Mouse (Mus musculus) neural tube, embryonic 13.5 days (tissue): Measurements from ENCODE around the gene Egfl8. TPM values are rescaled to one million over a fixed set of nuclear protein-coding genes. Genes with fewer than 3 reads are reported as not detected.
A peak's percentile ranks its signal among the peaks of the same experiment; 100 is the strongest.

Source experiments
- ATAC-seq: fragments of 200-750 bp; cut with Nextera tagmentation; 2 replicates; pipeline ENCODE4 v1.8.0; 2017; ENCODE audit warnings: low read depth, mild to moderate bottlenecking, moderate TSS enrichment, moderate library complexity
- H3K27ac ChIP-seq: fragments of 300-500 bp; sonication (generic); replicated peaks from 2 replicates; pipeline ENCODE4 v1.5.1; 2015; ENCODE audit warnings: moderate library complexity, mild to moderate bottlenecking, inconsistent platforms
- H3K27me3 ChIP-seq: fragments of 300-500 bp; sonication (generic); 2 replicates; pipeline ENCODE4 v1.6.1; 2015; ENCODE audit warnings: mild to moderate bottlenecking, inconsistent platforms
- H3K36me3 ChIP-seq: fragments of 300-500 bp; sonication (generic); 2 replicates; pipeline ENCODE4 v1.6.1; 2015; ENCODE audit warnings: mild to moderate bottlenecking, inconsistent platforms
- H3K4me1 ChIP-seq: fragments of 300-500 bp; sonication (generic); replicated peaks from 2 replicates; pipeline ENCODE4 v1.6.1; 2015; ENCODE audit warnings: inconsistent platforms
- H3K4me2 ChIP-seq: fragments of 300-500 bp; sonication (generic); 2 replicates; pipeline ENCODE4 v1.6.1; 2015; ENCODE audit warnings: inconsistent platforms, mild to moderate bottlenecking, moderate library complexity
- H3K4me3 ChIP-seq: fragments of 300-500 bp; sonication (generic); 2 replicates; pipeline ENCODE4 v1.5.1; 2015; ENCODE audit warnings: mild to moderate bottlenecking, inconsistent platforms
- H3K9ac ChIP-seq: fragments of 300-500 bp; sonication (generic); 2 replicates; pipeline ENCODE4 v1.6.1; 2015; ENCODE audit warnings: moderate library complexity, mild to moderate bottlenecking, inconsistent platforms
- H3K9me3 ChIP-seq: fragments of 300-500 bp; sonication (generic); 2 replicates; pipeline ENCODE4 v1.6.1; 2016; ENCODE audit warnings: inconsistent platforms
- WGBS: fragments of 180-500 bp; shearing (Covaris S2); methylation state at CpG from one replicate; pipeline ENCODE4 v1.1.7; 2015; 5-methylcytosine and 5-hydroxymethylcytosine counted together
- polyA plus RNA-seq: library from polyadenylated mRNA; unstranded; fragments of >200 nt; fragmentation: Nextera tagmentation; extraction: Ambion mirVana; gene quantifications from 2 replicates; pipeline ENCODE4 v1.2.1, GENCODE M21; 2015

Gene Egfl8
- polyA plus RNA-seq, 1 experiment from 2014 or later, result 28.4 TPM

DNA sequence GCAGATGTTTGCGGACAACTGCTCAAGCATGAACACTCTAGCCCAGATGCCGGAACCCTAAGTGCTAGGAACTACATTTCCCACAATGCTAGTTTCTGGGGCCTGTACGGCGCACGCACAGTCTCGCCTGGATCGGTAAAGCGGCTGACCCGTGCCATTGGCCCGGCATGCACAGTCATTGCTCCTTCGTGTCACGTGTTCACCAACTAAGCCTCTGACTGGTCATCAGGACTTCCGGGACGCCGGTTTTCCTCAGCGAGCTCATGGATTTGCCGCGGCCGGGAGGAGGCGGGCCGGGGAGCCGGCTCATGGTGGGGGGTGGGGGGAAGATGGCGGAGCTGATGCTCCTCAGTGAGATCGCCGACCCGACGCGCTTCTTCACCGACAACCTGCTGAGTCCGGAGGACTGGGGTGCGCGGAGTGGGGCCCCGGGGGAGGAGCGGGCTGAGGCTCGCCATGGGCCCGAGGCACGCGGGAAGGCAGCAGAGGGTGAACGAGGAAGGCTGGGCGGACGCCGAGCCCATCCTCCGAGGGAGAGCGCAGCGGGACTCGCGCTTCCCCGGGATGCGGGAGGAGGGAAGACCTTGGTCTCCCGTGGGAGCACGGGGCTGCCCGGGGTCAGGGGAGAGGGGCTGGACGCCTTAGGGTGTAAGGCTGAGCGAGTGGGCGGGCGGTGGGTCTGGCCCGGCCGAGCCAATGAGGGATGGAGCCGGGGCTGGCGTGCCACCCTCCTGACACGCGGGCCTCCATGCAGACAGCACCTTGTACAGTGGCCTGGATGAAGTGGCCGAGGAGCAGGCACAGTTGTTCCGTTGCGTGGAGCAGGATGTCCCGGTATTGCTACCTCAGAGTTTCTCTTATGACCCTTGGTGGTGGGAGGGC lies 31.4 kb upstream of the Egfl8 start, which contains the start of gene Atf6b:
Atf6b (plus strand) TSS at position 241 of the 882 bp plus-strand sequence.
- WGBS, result under 1% methylated on average over 66 of the region's 66 CpGs
- Histone ChIP-seq H3K4me3 (peak within 1 kb of the TSS; percentile 98), H3K4me1 (peaks cover 35% of the 10 kb centered on the region), H3K36me3 (peaks cover 34% of the 10 kb centered on the region), H3K4me2 (peak within 1 kb of the TSS; percentile 95), H3K27ac (peak within 1 kb of the TSS; percentile 83), H3K9me3 (no peaks in the 10 kb centered on the region), H3K27me3 (no peaks in the 10 kb centered on the region), H3K9ac (peak within 1 kb of the TSS; percentile 92)
- peak; percentile 96 for ATAC-seq

DNA sequence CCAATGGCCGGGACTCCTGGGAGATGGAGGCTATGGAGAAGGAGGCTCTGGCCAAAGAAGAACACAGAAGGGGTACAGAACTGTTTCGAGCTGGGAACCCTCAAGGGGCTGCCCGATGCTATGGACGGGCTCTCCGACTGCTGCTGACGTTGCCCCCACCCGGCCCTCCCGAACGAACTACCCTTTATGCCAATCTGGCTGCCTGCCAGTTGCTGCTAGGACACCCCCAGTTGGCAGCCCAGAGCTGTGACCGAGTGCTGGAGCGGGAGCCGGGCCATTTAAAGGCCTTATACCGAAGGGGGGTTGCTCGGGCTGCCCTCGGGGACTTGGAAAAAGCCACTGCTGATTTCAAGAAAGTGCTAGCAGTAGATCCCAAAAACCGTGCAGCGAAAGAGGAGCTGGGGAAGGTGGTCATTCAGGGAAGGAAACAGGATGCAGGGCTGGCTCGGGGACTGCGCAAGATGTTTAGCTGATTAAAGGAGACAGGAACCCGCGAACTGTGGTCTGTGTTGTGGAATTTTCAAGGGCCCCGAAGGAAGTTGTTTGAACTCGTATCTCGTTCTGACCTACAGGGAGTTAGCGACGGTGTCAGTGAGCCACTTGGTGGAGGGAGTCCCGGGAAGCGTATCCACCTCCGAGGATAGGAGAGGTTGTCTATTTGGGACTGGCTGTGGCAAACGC lies 30.2 kb upstream of the Egfl8 start:
- ATAC-seq, result 0 out of 2 replicates have a peak, but pooled peaks have one; percentile 0
- Histone ChIP-seq H3K4me1 (peaks cover 41% of the 10 kb centered on the region), H3K4me2 (peak overlapping the region; percentile 65), H3K4me3 (peak overlapping the region; percentile 54), H3K9me3 (no peaks in the 10 kb centered on the region), H3K27ac (no peak overlapping the region; the same call in 1 of the 2 replicates), H3K36me3 (peaks cover 22% of the 10 kb centered on the region), H3K27me3 (no peaks in the 10 kb centered on the region), H3K9ac (0 out of 2 replicates have a peak overlapping the region, but pooled peaks have one; percentile 75)
- 88% methylated on average over 30 of the region's 30 CpGs for WGBS

DNA sequence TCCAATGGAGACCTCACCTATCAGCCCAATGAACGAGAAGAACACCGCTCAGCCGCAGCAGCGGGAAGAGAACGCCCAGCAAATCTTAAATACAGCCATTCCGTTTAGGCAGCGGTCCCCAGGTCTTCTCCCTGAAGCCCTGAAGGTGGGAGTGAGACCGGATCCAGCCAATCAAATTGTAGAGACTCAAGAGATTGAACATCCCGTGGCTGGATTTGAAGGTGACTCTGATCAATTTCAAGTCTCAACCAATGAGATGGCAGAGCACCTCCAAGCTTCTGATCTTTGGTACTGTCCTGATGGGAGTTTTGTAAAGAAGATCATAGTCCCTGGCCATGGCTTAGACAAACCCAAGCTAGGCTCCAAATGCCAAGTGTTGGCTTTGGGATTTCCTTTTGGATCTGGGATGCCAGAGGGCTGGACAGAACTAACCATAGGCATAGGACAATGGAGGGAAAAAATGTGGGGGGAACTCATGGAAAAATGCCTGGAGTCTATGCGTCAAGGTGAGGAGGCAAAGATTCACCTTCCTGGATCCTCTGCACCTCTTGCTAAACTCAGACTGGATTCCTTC lies 29.6 kb upstream of the Egfl8 start:
- Histone ChIP-seq H3K27ac (peak overlapping the region; percentile 70), H3K27me3 (no peaks in the 10 kb centered on the region), H3K4me1 (peaks cover 46% of the 10 kb centered on the region), H3K4me2 (peak overlapping the region; percentile 65), H3K9me3 (no peaks in the 10 kb centered on the region), H3K9ac (peak overlapping the region; percentile 75), H3K4me3 (peak overlapping the region; percentile 54), H3K36me3 (peaks cover 16% of the 10 kb centered on the region)
- no peak for ATAC-seq
- 42% methylated on average over 10 of the region's 10 CpGs for WGBS

DNA sequence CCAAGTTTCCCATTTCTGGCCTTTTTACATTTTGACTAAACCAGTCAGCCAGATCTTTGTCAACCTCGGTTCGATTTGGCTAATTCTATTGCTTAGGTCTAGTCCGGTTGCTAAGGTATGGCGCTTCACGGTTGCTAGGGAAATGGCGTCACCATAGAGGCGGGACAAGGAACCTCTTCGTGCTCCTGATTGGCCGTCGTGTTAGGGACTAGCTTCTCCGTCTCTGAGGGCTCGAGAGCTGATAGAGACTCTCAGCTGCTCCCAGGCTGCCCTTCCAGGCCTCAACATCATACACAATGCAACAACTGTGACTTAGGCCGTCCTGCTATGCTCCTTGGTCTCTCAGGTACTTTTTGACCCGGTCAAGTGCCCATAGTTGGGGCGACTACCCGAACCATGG lies 28.8 kb upstream of the Egfl8 start, which contains the start of gene Fkbpl:
Fkbpl (plus strand) TSS at position 157 of the 400 bp plus-strand sequence.
- Histone ChIP-seq H3K4me3 (peak within 1 kb of the TSS; percentile 54), H3K4me2 (peak within 1 kb of the TSS; percentile 65), H3K4me1 (peaks cover 52% of the 10 kb centered on the region), H3K9me3 (no peaks in the 10 kb centered on the region), H3K27me3 (no peaks in the 10 kb centered on the region), H3K36me3 (peaks cover 8% of the 10 kb centered on the region), H3K9ac (peak within 1 kb of the TSS; percentile 75), H3K27ac (peak within 1 kb of the TSS; percentile 70)
- ATAC-seq, result peak; percentile 67
- WGBS, result under 1% methylated on average over 16 of the region's 16 CpGs

DNA sequence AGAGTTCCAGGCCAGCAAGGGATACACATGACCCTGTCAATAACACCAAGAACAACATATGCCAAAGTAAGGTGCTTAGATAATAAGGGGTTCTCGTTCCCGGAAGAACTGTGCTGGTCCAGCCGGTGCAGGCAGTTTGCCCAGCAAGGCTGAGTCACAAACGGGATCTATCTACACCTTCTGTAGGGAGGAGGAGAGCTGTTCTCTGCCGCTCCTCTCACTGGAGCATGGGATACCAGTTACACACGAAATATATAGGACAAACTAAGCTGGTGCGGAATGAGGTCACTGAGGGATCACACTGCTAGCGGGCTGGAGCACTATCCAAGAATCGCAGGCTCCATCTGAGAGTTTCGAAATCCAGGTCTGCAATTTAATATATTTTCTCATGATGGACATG lies 28.2 kb upstream of the Egfl8 start:
- Histone ChIP-seq H3K4me3 (no peak overlapping the region), H3K4me1 (peaks cover 52% of the 10 kb centered on the region), H3K9me3 (no peaks in the 10 kb centered on the region), H3K9ac (0 out of 2 replicates have a peak overlapping the region, but pooled peaks have one; percentile 17), H3K36me3 (peaks cover 2% of the 10 kb centered on the region; the same call in 1 of the 2 replicates), H3K27me3 (no peaks in the 10 kb centered on the region), H3K27ac (no peak overlapping the region), H3K4me2 (no peak overlapping the region)
- WGBS, result 83% methylated on average over 10 of the region's 10 CpGs
- no peak for ATAC-seq

DNA sequence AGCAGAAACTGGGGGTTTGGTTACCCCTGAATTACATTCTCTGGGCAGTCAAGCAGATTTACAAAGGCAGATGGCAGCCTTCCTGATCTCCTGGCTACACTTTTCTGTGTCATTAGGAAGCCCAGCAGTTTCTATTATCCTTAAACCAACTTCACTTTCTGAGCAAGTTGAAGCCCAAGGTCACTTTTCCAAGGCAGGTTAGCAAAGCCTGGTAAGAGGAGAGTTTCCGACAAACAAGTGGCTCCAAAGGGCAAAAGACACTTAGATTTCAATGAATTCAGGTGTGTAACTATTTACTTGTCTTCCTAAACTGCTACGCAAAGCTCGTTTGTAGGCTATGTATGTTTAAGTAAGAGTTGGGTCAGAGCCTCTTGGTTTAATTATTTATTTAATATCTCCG lies 27.6 kb upstream of the Egfl8 start:
- no peak for ATAC-seq
- Histone ChIP-seq H3K9ac (no peak overlapping the region), H3K4me3 (no peak overlapping the region), H3K9me3 (no peaks in the 10 kb centered on the region), H3K27me3 (no peaks in the 10 kb centered on the region), H3K36me3 (no peaks in the 10 kb centered on the region), H3K4me2 (no peak overlapping the region), H3K27ac (no peak overlapping the region), H3K4me1 (peaks cover 49% of the 10 kb centered on the region)
- 83% methylated on average over 4 of the region's 4 CpGs for WGBS

DNA sequence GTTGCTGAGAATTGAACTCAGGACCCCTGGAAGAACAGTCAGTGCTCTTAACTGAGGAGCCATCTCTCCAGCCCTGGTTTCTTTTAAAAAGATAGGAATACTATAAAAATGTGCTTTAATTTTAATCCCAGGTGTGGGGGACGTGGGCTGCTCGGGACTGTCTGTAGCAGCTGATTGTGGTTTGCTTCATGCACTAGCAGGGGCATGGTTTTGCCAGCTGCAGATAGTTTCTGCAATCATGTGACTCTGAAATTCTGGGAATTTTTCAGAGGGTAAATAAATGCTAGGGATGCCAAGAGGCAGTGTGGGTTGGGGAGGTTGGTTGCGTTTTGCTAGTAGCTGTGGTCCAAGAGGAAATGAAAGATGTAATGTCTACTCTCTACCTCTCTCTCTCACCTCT lies 26.2 kb upstream of the Egfl8 start:
- ATAC-seq, result no peak
- 85% methylated on average over 3 of the region's 3 CpGs for WGBS

DNA sequence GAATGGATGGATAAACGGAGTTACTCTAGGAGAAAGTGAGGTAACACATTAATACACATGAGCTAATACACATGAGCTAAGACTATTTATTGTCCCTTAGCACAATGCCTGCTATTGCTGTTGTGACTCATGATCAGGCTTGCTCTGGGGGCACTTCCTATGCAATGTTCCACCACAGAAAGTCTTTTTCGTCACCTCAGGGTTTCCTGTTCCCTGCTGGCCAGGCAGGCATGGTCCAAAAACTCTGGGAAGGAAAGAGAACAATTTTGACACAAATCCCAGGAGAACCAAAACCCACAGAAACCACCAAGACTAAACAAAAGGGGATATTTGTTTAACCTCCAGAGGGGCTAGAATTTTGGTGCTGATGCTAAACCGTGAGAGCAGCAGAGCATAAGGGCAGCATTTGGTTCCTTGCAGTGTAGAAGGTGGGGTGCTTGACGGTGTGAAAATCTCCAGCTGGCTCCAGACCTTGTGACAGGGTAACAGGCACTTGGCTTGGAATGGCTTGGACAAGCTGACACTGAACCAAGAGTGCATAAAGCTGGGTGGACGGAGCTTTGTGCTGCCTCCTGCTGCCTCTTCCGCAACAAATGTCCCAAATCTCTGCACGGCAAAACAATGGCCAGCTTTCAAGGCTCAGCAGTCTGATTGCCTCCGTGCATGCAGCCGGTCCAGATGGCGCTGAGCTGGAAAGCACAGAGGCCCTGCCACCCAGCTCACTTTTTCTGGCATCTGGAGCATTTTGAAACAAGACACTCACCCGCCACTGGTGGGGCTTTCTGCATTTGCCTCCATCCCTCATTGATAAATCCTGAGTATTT lies 25.2 kb upstream of the Egfl8 start:
- no peaks in the 10 kb centered on the region for H3K36me3 ChIP-seq
- H3K9me3 ChIP-seq, result no peaks in the 10 kb centered on the region
- H3K27ac ChIP-seq, result peak overlapping the region; percentile 74
- WGBS, result 15% methylated on average over 11 of the region's 11 CpGs
- peaks cover 33% of the 10 kb centered on the region for H3K4me1 ChIP-seq
- H3K27me3 ChIP-seq, result peaks cover 4% of the 10 kb centered on the region; the same call in 1 of the 2 replicates
- H3K9ac ChIP-seq, result peak overlapping the region; percentile 31; the same call in 1 of the 2 replicates
- H3K4me2 ChIP-seq, result no peak overlapping the region
- no peak for ATAC-seq
- H3K4me3 ChIP-seq, result no peak overlapping the region

More for the DNA sequence above, 26.2 kb upstream of the Egfl8 start:
- no peak overlapping the region for H3K4me3 ChIP-seq
- peaks cover under 1% of the 10 kb centered on the region; the same call in 1 of the 2 replicates for H3K27me3 ChIP-seq
- H3K36me3 ChIP-seq, result no peaks in the 10 kb centered on the region
- no peak overlapping the region for H3K4me2 ChIP-seq
- no peaks in the 10 kb centered on the region for H3K9me3 ChIP-seq
- no peak overlapping the region for H3K9ac ChIP-seq
- peaks cover 40% of the 10 kb centered on the region for H3K4me1 ChIP-seq
- peak overlapping the region; percentile 74; the same call in 1 of the 2 replicates for H3K27ac ChIP-seq

DNA sequence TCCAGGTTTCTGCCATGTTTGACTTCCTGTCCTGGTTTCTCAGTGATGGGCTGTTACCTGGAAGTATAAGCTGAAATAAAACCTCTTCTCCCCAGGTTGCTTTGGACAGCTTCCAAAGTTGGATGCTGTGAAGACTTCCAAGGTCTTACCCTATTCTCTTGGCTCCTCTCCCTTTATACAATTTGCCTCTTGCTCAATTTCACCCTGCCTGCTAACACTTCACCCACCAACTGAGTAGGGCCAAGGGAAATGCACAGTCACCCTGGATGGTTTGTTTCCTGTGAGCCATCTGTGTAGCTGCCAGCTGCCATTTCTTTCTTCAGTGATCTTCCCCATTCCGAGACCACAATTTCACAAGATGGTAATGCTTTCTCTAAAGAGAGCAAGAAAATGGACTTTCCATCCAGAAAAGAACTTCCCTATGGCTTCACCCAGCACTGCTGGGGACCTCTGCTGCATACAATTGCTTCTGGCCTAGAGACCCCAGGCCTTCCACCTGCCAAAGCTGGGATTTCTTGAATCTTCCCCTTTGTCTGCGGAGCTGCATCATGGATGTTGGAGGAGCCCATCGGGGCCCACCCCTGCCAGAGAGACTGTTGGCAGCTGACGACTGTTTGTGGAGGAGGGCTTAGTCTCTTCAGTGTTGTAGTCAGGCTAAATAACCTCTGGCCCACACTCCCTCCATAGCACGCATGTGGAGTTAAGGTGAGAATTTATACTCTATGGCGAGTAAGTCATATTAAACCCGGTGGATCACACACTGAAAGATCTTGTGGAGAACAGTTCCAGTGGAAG lies 23.9 kb upstream of the Egfl8 start:
- no peak overlapping the region for H3K27ac ChIP-seq
- peaks cover 4% of the 10 kb centered on the region; the same call in 1 of the 2 replicates for H3K27me3 ChIP-seq
- H3K9ac ChIP-seq, result no peak overlapping the region
- H3K4me2 ChIP-seq, result no peak overlapping the region
- ATAC-seq, result no peak
- no peaks in the 10 kb centered on the region for H3K36me3 ChIP-seq
- 87% methylated on average over 7 of the region's 7 CpGs for WGBS
- peaks cover 21% of the 10 kb centered on the region for H3K4me1 ChIP-seq
- no peaks in the 10 kb centered on the region for H3K9me3 ChIP-seq
- no peak overlapping the region for H3K4me3 ChIP-seq

DNA sequence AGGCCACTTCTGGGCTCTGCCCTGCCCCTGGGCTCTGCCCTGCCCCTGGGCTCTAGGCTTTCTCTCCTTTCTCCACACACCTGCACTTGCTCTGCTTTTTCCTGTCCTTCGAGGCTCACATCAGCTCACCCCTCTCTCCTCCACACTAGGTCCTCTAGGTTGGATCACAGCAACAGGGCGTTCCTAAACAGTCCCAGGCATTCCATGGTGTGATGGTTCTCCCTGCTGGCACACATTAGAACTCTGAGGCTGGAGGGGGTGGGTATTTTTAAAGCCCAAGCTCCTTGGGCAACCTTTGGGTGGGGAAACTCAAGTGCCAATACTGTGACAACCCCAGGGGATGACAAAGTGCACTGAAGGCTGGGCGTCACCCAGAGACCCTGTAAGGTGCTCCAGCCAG lies 21.7 kb upstream of the Egfl8 start:
- Histone ChIP-seq H3K4me2 (no peak overlapping the region), H3K9ac (no peak overlapping the region)

More for the DNA sequence above, 21.7 kb upstream of the Egfl8 start:
- H3K27me3 ChIP-seq, result peaks cover 21% of the 10 kb centered on the region
- H3K4me3 ChIP-seq, result no peak overlapping the region
- H3K36me3 ChIP-seq, result no peaks in the 10 kb centered on the region
- no peak overlapping the region for H3K27ac ChIP-seq
- WGBS, result 67% methylated on average over 3 of the region's 3 CpGs
- ATAC-seq, result no peak
- H3K9me3 ChIP-seq, result no peaks in the 10 kb centered on the region
- peaks cover 17% of the 10 kb centered on the region for H3K4me1 ChIP-seq
